Mouse (Mus musculus): ENCODE results near the gene Wrap73.

Wrap73 gene

DNA sequence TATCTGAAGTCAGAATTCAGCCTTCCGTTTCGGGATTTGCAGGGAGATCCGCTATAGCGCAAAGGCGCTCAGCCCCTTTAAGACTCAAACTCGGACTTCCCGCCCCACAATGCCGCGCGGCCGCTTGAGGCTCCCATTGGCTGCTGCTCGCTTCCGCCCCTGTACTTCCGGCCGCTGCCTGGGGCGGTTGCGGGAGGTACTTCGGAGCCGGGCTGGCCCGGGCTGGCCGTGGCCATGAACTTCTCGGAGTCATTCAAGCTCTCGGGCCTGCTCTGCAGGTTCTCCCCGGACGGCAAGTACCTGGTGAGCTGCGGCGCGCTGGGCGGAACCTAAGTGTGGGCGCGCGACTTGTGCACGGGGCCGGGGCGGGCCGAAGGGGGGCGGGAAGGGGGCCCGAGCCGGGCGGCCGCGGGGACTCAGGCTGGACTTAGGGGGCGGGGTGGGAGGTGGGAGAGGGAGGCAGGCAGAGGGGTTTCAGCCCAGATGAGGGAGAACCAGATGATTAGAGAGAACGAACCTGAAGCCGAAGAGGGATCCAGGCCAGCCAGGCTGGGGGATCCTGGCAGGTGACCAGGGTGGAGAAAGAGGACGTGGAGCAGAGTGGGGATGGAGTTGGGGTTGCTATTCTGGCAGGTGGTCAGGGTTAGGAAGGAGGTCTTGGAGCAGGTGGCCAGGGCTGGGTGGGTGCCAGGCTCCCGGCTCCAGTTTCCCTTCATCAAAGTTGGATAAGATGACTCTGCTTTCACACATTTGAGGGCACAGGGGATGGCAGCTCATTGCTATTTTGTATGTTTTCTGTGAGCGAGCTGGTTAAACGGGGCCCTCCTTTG, at the start of gene Wrap73:
TSS of gene Wrap73 (plus strand) at position 162 of the 830 bp plus-strand sequence.
- DNase-seq: peak; percentile 90

- no peak for DNase-seq
Observed at GRCm38 (mm10) chr4:154093210-154093609, 49.0 kb upstream of the Wrap73 start.

GRCm38 (mm10) chr4:154096111-154096510, 46.1 kb upstream of the Wrap73 start:
- no peak for DNase-seq

- DNase-seq: no peak
Observed at GRCm38 (mm10) chr4:154099361-154099760, 42.8 kb upstream of the Wrap73 start.

- DNase-seq: no peak
Observed at GRCm38 (mm10) chr4:154103386-154103785, 38.8 kb upstream of the Wrap73 start.

- no peak for DNase-seq
Observed at GRCm38 (mm10) chr4:154103912-154104311, 38.3 kb upstream of the Wrap73 start.

DNA sequence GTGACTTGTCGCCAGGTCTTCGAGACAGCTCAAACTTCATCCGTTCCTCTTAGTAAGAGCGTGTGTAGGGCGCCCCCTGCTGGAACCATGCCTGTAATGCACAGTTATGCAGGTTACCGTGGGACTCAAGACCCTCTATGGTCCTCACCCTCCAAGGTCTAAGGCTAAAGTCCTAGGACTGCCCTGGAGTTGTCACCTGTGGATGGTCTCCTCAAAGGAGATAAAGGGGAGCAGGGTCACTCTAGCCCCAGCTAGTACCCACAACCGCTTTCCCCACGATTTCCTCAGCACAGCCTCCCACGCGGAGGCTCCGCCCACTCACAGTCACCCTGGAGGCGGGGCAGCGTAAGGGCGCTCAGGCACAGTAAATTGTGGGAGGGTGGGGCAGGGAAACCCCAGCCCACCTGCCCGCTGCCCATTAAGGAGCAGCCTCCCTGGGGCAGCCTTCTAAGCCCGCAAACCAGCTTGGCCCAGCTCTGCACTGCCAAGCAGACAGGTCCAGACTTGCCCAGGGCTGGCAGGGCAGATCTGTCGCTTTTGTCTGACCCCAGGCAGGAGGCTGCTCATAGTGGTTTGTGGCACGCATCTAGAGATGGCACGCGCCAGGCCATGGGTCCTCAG, 36.7 kb upstream of the Wrap73 start:
- DNase-seq: peak; percentile 45

- DNase-seq: no peak
Observed at GRCm38 (mm10) chr4:154106497-154107061, 35.6 kb upstream of the Wrap73 start.

DNA sequence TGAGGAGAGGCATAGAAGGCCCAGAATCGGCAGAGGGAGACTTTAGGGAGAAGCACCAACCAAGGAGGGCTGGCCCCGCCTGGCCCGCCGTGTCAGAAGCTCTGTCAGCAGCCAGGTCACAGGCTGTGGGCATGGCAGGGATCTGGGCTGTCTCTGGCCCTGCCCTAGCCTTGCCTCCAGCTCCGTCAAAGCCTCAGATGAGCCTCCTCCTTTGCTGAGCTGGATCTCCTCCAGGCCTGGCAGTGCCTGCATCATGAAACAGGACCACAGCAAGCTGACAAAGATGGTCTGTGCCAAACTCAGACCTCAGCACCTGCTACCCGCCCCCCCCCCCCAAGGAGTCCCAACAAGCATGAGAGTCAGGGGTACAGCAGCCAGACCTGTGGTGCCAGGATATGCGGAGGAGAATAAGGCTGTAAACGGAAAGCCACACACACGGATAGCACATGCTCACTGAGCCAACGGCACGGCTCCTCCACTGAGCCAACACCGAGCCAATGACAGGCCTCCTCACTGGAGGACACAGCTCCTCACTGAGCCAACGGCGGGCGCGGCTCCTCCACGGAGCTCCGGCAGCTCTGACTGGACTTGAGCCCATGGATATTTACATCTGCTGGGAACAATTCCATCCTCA, 32.8 kb upstream of the Wrap73 start:
- DNase-seq: peak; percentile 48

- no peak for DNase-seq
Observed at GRCm38 (mm10) chr4:154109850-154110243, 32.3 kb upstream of the Wrap73 start.

GRCm38 (mm10) chr4:154116421-154116820, 25.8 kb upstream of the Wrap73 start:
- DNase-seq: no peak

DNA sequence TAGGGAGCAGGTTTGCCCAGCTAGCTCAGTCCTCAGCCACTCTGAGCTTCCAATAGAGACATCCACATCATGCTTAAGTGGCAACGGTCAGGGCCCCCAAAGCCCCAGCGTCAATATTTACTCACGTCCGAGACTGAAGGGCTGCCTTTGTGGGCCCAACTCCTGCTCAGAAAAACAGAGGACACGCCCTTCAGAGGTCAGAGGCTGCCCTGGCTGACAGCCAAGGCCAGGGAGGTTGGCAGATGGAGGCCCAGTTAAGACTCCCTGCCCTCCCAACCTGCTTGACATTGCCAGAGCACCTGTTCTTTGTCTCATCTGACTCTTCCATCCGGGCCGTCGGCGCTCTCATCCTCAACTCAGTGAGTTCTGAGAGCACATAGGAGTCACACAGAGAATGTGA, 23.4 kb upstream of the Wrap73 start:
- DNase-seq: no peak

GRCm38 (mm10) chr4:154119208-154119607, 23.0 kb upstream of the Wrap73 start:
- no peak for DNase-seq

- DNase-seq: no peak
Observed at GRCm38 (mm10) chr4:154121800-154122199, 20.4 kb upstream of the Wrap73 start.

GRCm38 (mm10) chr4:154122374-154122773, 19.8 kb upstream of the Wrap73 start:
- no peak for DNase-seq

- no peak for DNase-seq
Observed at GRCm38 (mm10) chr4:154123553-154123952, 18.6 kb upstream of the Wrap73 start.

DNA sequence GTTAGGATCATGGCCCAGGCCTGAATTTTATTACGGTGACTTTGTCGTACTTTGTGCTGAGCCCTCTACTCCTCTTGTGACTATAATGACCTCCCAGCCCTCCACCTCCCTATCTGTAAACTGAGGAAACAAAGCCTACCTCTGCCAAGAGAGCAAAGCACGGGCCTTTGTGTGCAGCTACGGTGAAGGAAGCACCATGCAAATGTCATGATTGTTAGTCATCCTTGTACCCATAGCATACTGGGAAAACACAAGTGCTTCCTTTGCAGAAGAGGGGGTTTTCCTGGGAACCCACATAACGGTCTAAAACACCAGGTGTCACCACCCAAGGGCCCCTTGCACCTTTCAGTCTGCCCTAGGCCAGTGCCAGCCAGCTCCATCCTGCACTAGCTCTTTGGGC, 17.0 kb upstream of the Wrap73 start:
- DNase-seq: no peak

- DNase-seq: no peak
Observed at GRCm38 (mm10) chr4:154127273-154127672, 14.9 kb upstream of the Wrap73 start.

- DNase-seq: no peak
Observed at GRCm38 (mm10) chr4:154129950-154130349, 12.2 kb upstream of the Wrap73 start.

DNA sequence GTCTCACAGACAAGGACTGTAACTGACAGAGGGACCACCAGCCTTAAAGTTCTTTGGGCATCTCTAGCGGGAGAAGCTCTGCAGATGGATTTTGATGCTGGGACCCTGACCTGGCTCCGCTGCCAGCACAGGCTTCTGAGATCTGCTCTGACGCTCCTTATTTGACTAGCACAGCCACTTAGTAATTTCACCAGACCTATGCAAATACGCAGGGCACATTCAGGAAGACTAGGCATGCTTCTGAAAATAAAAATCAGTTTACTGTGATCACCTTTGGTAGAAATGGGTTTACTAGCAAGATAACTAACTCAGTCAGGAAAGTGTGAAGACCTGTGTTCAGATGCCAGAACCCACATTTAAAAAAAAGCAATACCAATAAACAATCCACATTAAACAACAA, 10.3 kb upstream of the Wrap73 start:
- no peak for DNase-seq

- no peak for DNase-seq
Observed at GRCm38 (mm10) chr4:154134803-154135202, 7.4 kb upstream of the Wrap73 start.

GRCm38 (mm10) chr4:154137139-154137538, 5.0 kb upstream of the Wrap73 start:
- DNase-seq: no peak

- no peak for DNase-seq
Observed at GRCm38 (mm10) chr4:154139671-154140181, 2.4 kb upstream of the Wrap73 start.

GRCm38 (mm10) chr4:154140182-154140212, 2.2 kb upstream of the Wrap73 start, which contains the start of gene Trp73:
Gene Trp73, minus strand, starts transcription at chr4:154140208.
- DNase-seq: no peak

Measured in right cerebral cortex, postnatal 25 days (tissue).